Mouse (Mus musculus): ENCODE data around the gene Tedc2.

Tedc2 gene

DNA sequence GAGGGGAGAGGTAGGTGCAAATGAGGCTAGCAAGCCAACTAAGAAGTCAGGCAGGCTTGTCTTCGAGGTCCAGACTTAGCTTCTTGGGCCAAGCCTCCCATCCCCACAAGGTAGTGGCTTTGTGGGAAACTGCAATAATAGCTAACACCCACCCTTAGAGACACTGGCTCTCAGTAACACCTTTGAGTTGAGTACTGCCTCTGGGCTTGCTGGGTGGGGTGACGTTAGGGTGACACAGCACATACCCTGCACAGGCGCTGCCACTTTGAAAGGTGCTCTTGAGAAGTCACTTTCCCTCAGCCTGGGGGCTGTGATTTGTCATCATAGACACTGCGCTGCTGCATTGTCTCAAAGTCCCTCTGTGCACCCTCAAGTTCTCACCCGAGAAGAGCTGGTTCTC is 26.9 kb downstream of the Tedc2 start:
- DNase-seq (ENCODE audit: low read depth, low spot score): no peak

DNA sequence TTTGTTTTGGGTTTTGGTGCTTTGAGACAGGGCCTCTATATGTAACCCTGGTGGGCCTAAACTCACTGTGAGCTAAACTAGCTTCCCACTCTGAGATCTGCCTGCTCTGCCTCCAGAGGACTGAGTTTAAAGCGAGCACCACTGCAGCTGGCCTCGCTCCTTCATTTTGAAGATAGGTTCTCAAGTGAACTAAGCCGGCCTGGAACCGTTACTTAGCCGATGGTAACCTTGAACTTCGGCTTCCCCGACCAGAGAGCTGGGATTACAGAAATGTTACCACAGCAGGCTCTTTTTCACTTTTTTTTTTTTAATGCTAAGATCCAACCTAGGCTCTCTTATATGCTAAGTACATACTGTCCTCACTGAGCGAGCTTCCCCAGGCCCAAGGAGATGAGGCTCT is 27.4 kb downstream of the Tedc2 start:
- DNase-seq (ENCODE audit: low read depth, low spot score): no peak

GRCm38 (mm10) chr17:24192848-24193247 is 27.8 kb downstream of the Tedc2 start:
- no peak for DNase-seq (ENCODE audit: low read depth, low spot score)

DNA sequence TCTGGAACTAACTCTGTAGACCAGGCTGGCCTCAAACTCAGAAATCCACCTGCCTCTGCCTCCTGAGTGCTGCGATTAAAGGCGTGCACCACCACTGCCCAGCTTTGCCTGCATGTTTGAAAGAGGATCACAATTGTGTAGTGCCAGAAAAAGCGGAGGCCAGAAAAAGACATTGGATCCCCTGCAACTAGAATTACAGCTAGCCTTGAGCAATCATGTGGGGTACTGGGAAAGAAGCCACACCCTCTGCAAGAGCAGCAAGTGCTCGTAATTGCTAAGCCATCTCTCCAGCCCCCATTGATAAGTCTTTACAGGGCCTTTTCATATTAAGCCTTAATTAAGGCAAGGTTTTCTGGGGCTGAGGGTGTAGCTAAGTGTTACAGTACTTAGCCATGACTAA is 29.2 kb downstream of the Tedc2 start:
- no peak for DNase-seq (ENCODE audit: low read depth, low spot score)

DNA sequence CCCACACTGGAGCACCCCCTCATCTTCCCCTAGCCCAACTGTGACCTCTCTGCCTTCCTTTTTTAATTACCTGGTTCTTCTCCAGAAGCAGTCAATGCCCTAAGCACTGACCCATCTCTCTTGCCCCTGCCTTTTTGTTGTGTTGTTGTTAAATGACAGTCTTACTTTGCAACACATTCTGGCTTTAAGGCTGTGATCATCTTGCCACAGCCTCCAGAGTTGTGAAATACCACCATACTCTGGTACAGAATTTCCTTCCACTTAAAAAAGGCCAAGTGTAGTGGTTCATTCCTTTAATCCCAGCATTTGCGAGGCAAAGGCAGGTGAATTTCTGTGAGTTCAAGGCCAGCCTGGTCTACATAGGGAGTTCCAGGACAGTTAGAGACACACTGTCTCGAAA is 29.7 kb downstream of the Tedc2 start:
- DNase-seq (ENCODE audit: low read depth, low spot score): no peak

DNA sequence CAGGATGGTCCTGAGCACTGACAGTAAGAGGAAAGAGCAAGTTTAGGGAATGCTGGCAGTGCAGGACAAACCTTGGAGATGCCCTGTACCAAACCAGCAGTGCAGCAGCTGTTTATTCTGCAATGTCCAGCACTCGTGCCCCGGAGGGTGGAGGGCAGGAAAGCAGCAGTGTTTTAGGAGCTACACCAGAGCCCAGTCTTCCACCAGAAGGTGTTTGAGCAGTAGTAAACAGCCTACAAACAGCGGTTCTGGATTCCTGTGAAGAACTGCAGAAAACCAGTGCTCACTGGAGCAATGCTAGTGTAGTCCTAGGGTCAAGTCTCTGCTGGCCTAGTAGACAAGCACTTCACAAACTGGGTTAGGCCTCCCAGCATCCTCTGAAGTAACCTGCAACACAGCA is 46.4 kb downstream of the Tedc2 start:
- no peak for DNase-seq (ENCODE audit: low read depth, low spot score)

- peak; percentile 73 for DNase-seq (ENCODE audit: low read depth, low spot score)
These were observed 47.2 kb downstream of the Tedc2 start for GRCm38 (mm10) chr17:24173423-24173822.

- DNase-seq (ENCODE audit: low read depth, low spot score): no peak
These were observed 48.9 kb downstream of the Tedc2 start for GRCm38 (mm10) chr17:24171738-24172137.

DNA sequence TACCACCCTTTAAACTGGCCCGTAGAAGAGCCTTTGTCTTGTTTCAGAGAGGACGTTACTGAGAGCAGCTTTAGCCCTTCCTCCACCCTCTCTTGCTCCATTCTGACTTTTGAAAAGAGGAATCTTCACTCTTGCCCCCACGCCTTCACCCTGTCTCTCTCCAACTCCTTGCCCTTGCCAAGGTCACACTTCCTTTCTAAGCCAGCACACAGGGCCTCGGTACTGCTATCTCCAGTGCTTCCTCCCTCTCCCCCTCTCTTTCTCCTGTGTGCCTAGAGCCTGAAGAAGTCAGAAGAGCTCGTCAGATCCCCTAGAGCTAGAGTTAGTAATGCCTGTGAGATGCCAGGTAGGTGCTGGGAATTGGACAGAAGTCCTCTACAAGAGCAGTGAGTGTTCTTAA is 49.9 kb downstream of the Tedc2 start:
- DNase-seq (ENCODE audit: low read depth, low spot score): no peak

GRCm38 (mm10) chr17:24170125-24170524 is 50.5 kb downstream of the Tedc2 start:
- DNase-seq (ENCODE audit: low read depth, low spot score): no peak

GRCm38 (mm10) chr17:24169317-24170065 is 51.2 kb downstream of the Tedc2 start, which contains the start of gene Atp6v0c:
Gene Atp6v0c, minus strand, starts transcription at chr17:24169702.
- DNase-seq (ENCODE audit: low read depth, low spot score): peak; percentile 95

DNA sequence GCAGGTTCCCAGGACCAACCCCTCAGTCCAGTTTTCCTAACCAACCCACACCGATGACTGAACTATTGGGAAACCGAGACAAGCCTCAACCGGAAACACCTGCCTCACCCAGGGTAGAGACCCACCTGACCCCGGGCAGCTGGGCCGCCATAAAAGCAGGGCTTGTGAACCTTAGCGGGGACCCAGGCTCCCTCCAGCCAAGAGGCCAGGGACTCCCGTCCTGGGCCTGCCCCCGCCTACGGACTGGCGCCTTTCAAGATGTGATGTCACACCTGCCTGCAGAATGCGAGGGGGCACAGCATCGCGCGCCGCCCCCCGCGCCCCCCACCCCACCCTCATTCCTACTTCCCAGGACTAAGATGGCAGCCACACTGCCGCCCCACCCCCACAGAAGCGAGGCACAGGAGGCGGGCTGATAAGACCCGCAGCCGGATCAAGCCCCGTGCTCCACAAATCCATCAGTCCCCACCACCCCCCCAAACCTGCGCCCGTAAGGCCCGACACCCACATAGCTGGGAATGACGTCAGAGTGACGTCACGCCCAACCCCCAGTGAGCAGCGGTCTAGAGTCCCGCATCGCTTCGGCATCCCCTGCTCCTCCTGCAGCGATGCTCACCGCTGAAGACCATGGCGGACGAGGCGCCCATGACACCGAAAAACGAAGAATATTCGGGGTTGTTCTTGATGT is 51.9 kb downstream of the Tedc2 start:
- peak; percentile 62 for DNase-seq (ENCODE audit: low read depth, low spot score)

GRCm38 (mm10) chr17:24167891-24168505 is 52.7 kb downstream of the Tedc2 start:
- no peak for DNase-seq (ENCODE audit: low read depth, low spot score)

GRCm38 (mm10) chr17:24167120-24167519 is 53.5 kb downstream of the Tedc2 start:
- no peak for DNase-seq (ENCODE audit: low read depth, low spot score)

Measured in c-Kit-negative CD71-positive TER-119-positive erythroid progenitor cells, embryonic 14.5 days (primary cell).